Mouse (Mus musculus) embryonic fibroblast, embryonic 13.5 days (primary cell): Measurements from ENCODE around the gene Srrm4.

Experiments used
- CTCF ChIP-seq: IDR thresholded peaks from 2 replicates; pipeline ENCODE4 v1.5.1; 2011; ENCODE audit warnings: mild to moderate bottlenecking, control low read depth, low read length, moderate library complexity, borderline replicate concordance; ENCODE audit not compliant: insufficient read depth
- POLR2A ChIP-seq: IDR thresholded peaks from 2 replicates; pipeline ENCODE4 v1.6.1; 2011; ENCODE audit warnings: low read depth, mild to moderate bottlenecking, control low read depth, low read length, moderate library complexity

DNA sequence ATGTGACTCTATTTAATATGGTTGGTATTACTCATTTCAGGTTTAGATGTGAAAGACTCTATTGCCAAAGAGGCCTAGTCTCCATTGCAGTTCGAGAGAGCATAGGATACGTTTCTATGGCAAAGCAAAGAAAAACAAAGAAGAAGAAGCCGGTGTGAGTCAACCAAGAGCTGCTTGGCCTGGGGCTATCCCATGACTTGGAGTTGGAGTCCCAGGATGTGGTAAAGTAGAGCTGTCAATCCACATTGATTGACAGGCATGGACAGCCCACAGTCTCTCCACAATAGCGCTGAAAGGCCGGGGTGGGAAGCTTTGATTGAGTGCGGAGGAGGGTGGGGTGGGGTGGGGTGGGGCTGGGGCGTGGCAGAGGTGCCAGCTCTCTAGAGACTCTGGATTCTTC lies 158.7 kb downstream of the Srrm4 start:
- TF ChIP-seq CTCF (no peak), POLR2A (no peak)
